Mouse (Mus musculus): Measurements from ENCODE around the gene Kif5a. TPM values are rescaled to one million over a fixed set of nuclear protein-coding genes. Genes with fewer than 3 reads are reported as not detected.

Kif5a gene
- polyA plus RNA-seq, 1 experiment from 2014 or later = 14.6 TPM

DNA sequence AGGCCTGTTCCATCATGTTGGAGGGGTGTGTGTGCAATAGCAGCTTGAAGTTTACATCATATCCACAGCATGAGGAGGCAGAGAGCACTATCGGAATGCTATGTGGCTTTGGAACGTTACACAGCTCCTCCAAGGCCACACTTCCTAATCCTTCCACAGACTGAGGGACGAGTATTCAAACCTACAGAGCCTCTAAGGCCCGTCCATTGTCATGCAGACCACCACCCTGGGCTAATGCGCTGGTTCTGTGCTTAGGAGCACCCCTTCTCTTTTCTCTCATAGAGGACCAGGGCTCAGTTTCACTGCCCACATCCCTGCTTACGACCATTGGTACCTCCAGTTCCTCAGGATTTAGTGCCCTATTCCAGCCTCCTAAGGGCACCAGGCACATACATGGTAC is 37.9 kb downstream of the Kif5a start:
- Histone ChIP-seq H3K4me2 (ENCODE audit: low read depth, low read length) (no peak overlapping the region), H3K4me3 (ENCODE audit: low read depth, low read length) (no peak overlapping the region), H3K27me3 (replicated peaks; ENCODE audit: control insufficient read depth, insufficient read depth, low read length) (no peaks in the 10 kb centered on the region), H3K9ac (ENCODE audit: low read depth, low read length) (no peak overlapping the region), H3K9me3 (ENCODE audit: control insufficient read depth, low read length) (no peaks in the 10 kb centered on the region), H3K27ac (replicated peaks; ENCODE audit: low read depth, low read length) (no peak overlapping the region), H3K4me1 (ENCODE audit: control insufficient read depth, insufficient read depth, low read length) (no peaks in the 10 kb centered on the region), H3K36me3 (ENCODE audit: control insufficient read depth, insufficient read depth, low read length) (no peaks in the 10 kb centered on the region)
- DNase-seq (ENCODE audit: low spot score) (no peak), ATAC-seq (ENCODE audit: low read depth) (no peak)
- WGBS = 39% methylated on average over 6 of the region's 6 CpGs

- ATAC-seq (ENCODE audit: low read depth) (no peak), DNase-seq (ENCODE audit: low spot score) (no peak)
- no peaks in the 10 kb centered on the region for H3K36me3 ChIP-seq (ENCODE audit: control insufficient read depth, insufficient read depth, low read length)
- H3K9ac ChIP-seq (ENCODE audit: low read depth, low read length) = no peak overlapping the region
- H3K4me3 ChIP-seq (ENCODE audit: low read depth, low read length) = no peak overlapping the region
- WGBS = 85% methylated on average over 2 of the region's 2 CpGs
- no peaks in the 10 kb centered on the region for H3K27me3 ChIP-seq (replicated peaks; ENCODE audit: control insufficient read depth, insufficient read depth, low read length)
- no peaks in the 10 kb centered on the region for H3K4me1 ChIP-seq (ENCODE audit: control insufficient read depth, insufficient read depth, low read length)
- no peak overlapping the region for H3K4me2 ChIP-seq (ENCODE audit: low read depth, low read length)
- no peaks in the 10 kb centered on the region for H3K9me3 ChIP-seq (ENCODE audit: control insufficient read depth, low read length)
- H3K27ac ChIP-seq (replicated peaks; ENCODE audit: low read depth, low read length) = no peak overlapping the region
These were observed 44.8 kb downstream of the Kif5a start for GRCm38 (mm10) chr10:127218339-127218738.

DNA sequence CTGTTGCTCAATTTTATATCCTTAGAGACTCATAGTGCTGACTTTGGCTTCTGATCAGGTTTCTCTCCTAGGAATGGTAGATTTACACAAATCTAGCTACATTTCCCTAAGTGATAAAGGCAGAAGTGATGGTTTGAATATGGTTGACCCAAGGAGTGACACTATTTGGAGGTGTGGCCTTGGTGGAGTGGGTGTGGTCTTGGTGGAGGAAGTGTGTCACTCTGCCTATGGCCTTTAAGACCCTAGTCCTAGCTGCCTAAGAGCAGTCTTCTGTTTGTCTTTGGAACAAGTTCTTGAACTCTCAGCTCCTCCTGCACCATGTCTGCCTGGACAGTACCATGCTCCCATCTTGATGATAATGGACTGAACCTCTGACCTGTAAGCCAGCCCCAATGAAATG is 46.0 kb downstream of the Kif5a start:
- H3K9me3 ChIP-seq (ENCODE audit: control insufficient read depth, low read length) = no peaks in the 10 kb centered on the region
- H3K4me2 ChIP-seq (ENCODE audit: low read depth, low read length) = no peak overlapping the region
- no peak overlapping the region for H3K4me3 ChIP-seq (ENCODE audit: low read depth, low read length)
- no peak for ATAC-seq (ENCODE audit: low read depth)
- H3K36me3 ChIP-seq (ENCODE audit: control insufficient read depth, insufficient read depth, low read length) = no peaks in the 10 kb centered on the region
- H3K27me3 ChIP-seq (replicated peaks; ENCODE audit: control insufficient read depth, insufficient read depth, low read length) = no peaks in the 10 kb centered on the region
- DNase-seq (ENCODE audit: low spot score) = no peak
- H3K9ac ChIP-seq (ENCODE audit: low read depth, low read length) = no peak overlapping the region
- no peaks in the 10 kb centered on the region for H3K4me1 ChIP-seq (ENCODE audit: control insufficient read depth, insufficient read depth, low read length)
- H3K27ac ChIP-seq (replicated peaks; ENCODE audit: low read depth, low read length) = no peak overlapping the region

DNA sequence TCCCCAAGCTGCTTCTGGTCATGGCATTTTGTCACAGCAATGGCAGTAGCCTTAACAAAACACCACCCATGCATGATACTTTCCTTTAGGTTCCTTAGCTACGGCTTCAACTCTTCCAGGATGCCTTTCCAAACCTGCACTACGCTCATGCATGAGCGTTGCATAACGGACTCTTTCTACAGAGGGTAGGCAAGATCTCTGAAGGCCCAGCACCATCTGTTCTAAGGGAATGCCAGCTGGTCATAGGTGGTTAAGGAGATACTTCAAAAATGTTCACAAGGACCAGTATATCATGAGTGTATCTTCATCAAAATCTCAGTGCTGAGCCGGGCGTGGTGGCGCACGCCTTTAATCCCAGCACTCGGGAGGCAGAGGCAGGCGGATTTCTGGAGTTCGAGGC is 46.7 kb downstream of the Kif5a start:
- 96% methylated on average over 11 of the region's 11 CpGs for WGBS
- H3K4me3 ChIP-seq (ENCODE audit: low read depth, low read length) = no peak overlapping the region
- no peak overlapping the region for H3K4me2 ChIP-seq (ENCODE audit: low read depth, low read length)
- DNase-seq (ENCODE audit: low spot score) (no peak), ATAC-seq (ENCODE audit: low read depth) (no peak)
- H3K9me3 ChIP-seq (ENCODE audit: control insufficient read depth, low read length) = no peaks in the 10 kb centered on the region
- H3K9ac ChIP-seq (ENCODE audit: low read depth, low read length) = no peak overlapping the region
- H3K27ac ChIP-seq (replicated peaks; ENCODE audit: low read depth, low read length) = no peak overlapping the region
- H3K27me3 ChIP-seq (replicated peaks; ENCODE audit: control insufficient read depth, insufficient read depth, low read length) = no peaks in the 10 kb centered on the region
- no peaks in the 10 kb centered on the region for H3K36me3 ChIP-seq (ENCODE audit: control insufficient read depth, insufficient read depth, low read length)
- no peaks in the 10 kb centered on the region for H3K4me1 ChIP-seq (ENCODE audit: control insufficient read depth, insufficient read depth, low read length)

DNA sequence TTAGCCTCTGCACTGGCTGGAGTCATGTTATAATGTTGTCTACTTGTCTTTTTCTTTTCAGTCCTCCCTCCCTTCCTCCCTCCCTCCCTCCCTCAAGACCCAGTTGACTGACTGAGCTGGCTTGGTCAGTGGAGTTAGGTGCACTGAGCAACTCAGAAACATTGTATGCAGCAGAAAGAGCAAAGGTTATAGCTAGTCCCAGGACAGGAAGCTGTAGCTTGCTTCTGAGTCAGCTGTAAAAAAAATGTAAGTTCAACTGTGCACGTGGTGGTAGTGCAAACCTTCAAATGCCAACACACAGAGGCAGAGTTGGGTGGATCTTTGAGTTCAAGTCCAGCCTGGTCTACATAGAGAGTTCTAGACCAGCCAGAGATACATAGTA is 48.7 kb downstream of the Kif5a start:
- 56% methylated on average over 1 of the region's 1 CpGs for WGBS

DNA sequence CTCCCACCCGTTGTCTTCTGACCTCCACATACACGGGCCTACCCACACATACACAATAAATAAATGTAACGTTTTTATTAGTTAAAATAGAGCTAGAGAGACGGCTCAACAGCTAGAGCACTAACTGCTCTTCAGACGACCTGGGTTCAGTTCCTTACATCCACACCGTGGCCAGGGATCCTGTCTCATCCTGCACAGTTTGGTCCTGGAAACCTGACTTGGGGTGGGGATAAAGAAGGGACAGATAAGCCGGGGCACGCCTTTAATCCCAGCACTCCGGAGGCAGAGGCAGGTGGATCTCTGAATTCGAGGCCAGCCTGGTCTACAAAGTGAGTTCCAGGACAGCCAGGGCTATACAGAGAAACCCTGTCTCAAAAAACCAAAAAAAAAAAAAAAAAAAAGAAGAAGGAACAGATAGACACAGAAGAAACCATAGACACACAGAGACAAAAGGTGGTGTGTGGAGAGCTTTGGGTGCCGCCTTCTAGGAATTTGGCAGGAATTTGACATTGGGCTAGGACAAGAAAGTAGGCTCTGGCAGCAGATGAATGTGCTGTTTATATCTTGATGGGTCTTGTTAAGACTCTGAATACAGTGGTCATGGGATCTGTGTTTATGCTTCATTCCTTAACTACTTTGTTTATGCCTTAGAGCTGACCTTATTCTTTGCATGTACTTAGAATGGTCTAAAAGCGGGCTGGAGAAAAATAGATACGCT is 49.3 kb downstream of the Kif5a start:
- DNase-seq (ENCODE audit: low spot score) (no peak), ATAC-seq (ENCODE audit: low read depth) (no peak)
- H3K27me3 ChIP-seq (replicated peaks; ENCODE audit: control insufficient read depth, insufficient read depth, low read length) = no peaks in the 10 kb centered on the region
- no peaks in the 10 kb centered on the region for H3K9me3 ChIP-seq (ENCODE audit: control insufficient read depth, low read length)
- H3K4me1 ChIP-seq (ENCODE audit: control insufficient read depth, insufficient read depth, low read length) = peaks cover 8% of the 10 kb centered on the region
- no peak overlapping the region for H3K4me3 ChIP-seq (ENCODE audit: low read depth, low read length)
- H3K4me2 ChIP-seq (ENCODE audit: low read depth, low read length) = no peak overlapping the region
- H3K9ac ChIP-seq (ENCODE audit: low read depth, low read length) = no peak overlapping the region
- WGBS = 79% methylated on average over 13 of the region's 13 CpGs
- H3K27ac ChIP-seq (replicated peaks; ENCODE audit: low read depth, low read length) = no peak overlapping the region
- no peaks in the 10 kb centered on the region for H3K36me3 ChIP-seq (ENCODE audit: control insufficient read depth, insufficient read depth, low read length)

More for the DNA sequence above, 48.7 kb downstream of the Kif5a start:
- Histone ChIP-seq H3K36me3 (ENCODE audit: control insufficient read depth, insufficient read depth, low read length) (no peaks in the 10 kb centered on the region), H3K9me3 (ENCODE audit: control insufficient read depth, low read length) (no peaks in the 10 kb centered on the region), H3K9ac (ENCODE audit: low read depth, low read length) (no peak overlapping the region), H3K27me3 (replicated peaks; ENCODE audit: control insufficient read depth, insufficient read depth, low read length) (no peaks in the 10 kb centered on the region), H3K4me1 (ENCODE audit: control insufficient read depth, insufficient read depth, low read length) (peaks cover 8% of the 10 kb centered on the region), H3K4me2 (ENCODE audit: low read depth, low read length) (no peak overlapping the region), H3K27ac (replicated peaks; ENCODE audit: low read depth, low read length) (no peak overlapping the region), H3K4me3 (ENCODE audit: low read depth, low read length) (no peak overlapping the region)
- DNase-seq (ENCODE audit: low spot score) (no peak), ATAC-seq (ENCODE audit: low read depth) (no peak)

DNA sequence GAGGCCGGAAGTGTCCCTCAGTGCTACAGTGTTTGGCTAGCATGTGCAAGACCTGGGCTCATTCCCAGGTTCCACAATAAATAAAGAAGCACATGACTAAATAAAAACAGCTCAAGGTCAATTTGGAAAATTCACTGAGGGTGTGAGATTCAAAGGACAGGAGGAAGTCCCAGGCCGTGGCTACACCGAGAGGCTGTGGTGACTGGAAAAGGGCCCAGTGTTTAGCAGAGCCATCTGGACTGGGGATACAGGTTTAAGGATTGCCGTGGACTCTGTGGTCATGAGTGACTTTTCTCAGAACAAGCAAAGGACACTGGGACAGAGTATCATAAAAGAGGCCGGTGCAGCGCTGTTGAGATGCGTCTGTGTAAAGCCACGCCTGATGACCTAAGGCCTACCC is 49.9 kb downstream of the Kif5a start:
- DNase-seq (ENCODE audit: low spot score) (no peak), ATAC-seq (ENCODE audit: low read depth) (no peak)
- Histone ChIP-seq H3K27me3 (replicated peaks; ENCODE audit: control insufficient read depth, insufficient read depth, low read length) (no peaks in the 10 kb centered on the region), H3K36me3 (ENCODE audit: control insufficient read depth, insufficient read depth, low read length) (0 out of 2 replicates have a peak, but pooled peaks cover 2% of the 10 kb centered on the region), H3K9ac (ENCODE audit: low read depth, low read length) (no peak overlapping the region), H3K4me3 (ENCODE audit: low read depth, low read length) (no peak overlapping the region), H3K4me2 (ENCODE audit: low read depth, low read length) (no peak overlapping the region), H3K4me1 (ENCODE audit: control insufficient read depth, insufficient read depth, low read length) (peaks cover 8% of the 10 kb centered on the region), H3K9me3 (ENCODE audit: control insufficient read depth, low read length) (no peaks in the 10 kb centered on the region), H3K27ac (replicated peaks; ENCODE audit: low read depth, low read length) (no peak overlapping the region)
- WGBS = 85% methylated on average over 8 of the region's 8 CpGs

DNA sequence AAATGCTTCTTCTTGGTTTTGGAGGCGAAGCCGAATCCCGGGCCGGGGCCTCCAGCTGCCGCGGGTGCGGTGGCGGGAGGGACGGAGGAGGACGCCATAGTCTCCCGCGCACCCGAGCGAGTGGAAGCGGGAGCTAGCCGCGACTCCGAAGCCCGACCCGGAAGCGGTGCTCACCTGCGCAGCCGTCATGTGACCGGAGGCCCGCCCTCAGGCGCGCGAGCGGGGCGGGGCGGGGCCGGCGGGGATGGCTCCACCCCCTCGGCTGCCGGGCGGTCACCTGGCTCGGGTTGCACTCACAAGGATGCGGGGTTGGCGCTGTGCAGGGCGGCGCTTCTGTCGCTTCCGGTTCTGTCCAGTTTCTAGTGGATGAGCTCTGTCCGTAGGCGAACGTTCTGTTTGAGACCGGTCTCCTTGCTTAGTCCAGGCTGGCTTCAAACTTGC is 51.7 kb downstream of the Kif5a start, which contains the start of gene Pip4k2c:
Pip4k2c (minus strand) TSS at position 172 of the 441 bp plus-strand sequence.
- Histone ChIP-seq H3K27me3 (replicated peaks; ENCODE audit: control insufficient read depth, insufficient read depth, low read length) (no peaks in the 10 kb centered on the region), H3K4me3 (ENCODE audit: low read depth, low read length) (peak within 1 kb of the TSS; percentile 71), H3K4me2 (ENCODE audit: low read depth, low read length) (peak within 1 kb of the TSS; percentile 69), H3K4me1 (ENCODE audit: control insufficient read depth, insufficient read depth, low read length) (peaks cover 8% of the 10 kb centered on the region), H3K9me3 (ENCODE audit: control insufficient read depth, low read length) (no peaks in the 10 kb centered on the region), H3K36me3 (ENCODE audit: control insufficient read depth, insufficient read depth, low read length) (peaks cover 18% of the 10 kb centered on the region), H3K27ac (replicated peaks; ENCODE audit: low read depth, low read length) (no peak within 1 kb of the TSS), H3K9ac (ENCODE audit: low read depth, low read length) (peak within 1 kb of the TSS; percentile 73)
- ATAC-seq (ENCODE audit: low read depth) = peak; percentile 97
- DNase-seq (ENCODE audit: low spot score) = peak; percentile 93
- WGBS = under 1% methylated on average over 34 of the region's 47 CpGs

DNA sequence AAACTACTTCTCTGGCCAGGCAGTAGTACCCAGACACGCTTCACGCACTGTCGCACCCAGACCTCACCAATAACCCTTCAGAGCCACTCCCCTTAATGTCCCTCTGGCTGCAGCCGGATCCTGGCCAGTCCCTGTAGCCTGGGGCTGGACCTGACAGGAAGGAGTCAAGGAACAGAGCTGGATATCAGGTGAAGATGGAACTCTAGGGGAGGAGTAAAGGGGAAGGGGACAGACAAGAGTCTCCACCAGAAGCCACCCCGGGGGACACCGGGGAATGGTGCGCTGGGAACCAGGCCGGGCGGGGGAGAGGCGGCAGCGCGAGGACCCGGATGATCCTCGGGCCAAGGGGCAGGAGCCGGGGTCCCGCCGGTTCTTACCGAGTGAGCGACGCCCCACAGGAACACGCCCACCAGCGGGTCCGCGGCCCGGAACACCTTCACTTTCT is 52.2 kb downstream of the Kif5a start:
- Histone ChIP-seq H3K27me3 (replicated peaks; ENCODE audit: control insufficient read depth, insufficient read depth, low read length) (no peaks in the 10 kb centered on the region), H3K4me1 (ENCODE audit: control insufficient read depth, insufficient read depth, low read length) (peaks cover 8% of the 10 kb centered on the region), H3K4me2 (ENCODE audit: low read depth, low read length) (peak overlapping the region; percentile 69), H3K27ac (replicated peaks; ENCODE audit: low read depth, low read length) (no peak overlapping the region), H3K9ac (ENCODE audit: low read depth, low read length) (peak overlapping the region; percentile 73), H3K4me3 (ENCODE audit: low read depth, low read length) (peak overlapping the region; percentile 71), H3K9me3 (ENCODE audit: control insufficient read depth, low read length) (no peaks in the 10 kb centered on the region), H3K36me3 (ENCODE audit: control insufficient read depth, insufficient read depth, low read length) (peaks cover 23% of the 10 kb centered on the region)
- peak; percentile 56 for ATAC-seq (ENCODE audit: low read depth)
- peak; percentile 7 for DNase-seq (ENCODE audit: low spot score)
- WGBS = under 1% methylated on average over 11 of the region's 25 CpGs

All from embryonic facial prominence, embryonic 14.5 days (tissue).